Mouse (Mus musculus) thymus, adult 2 months (tissue): Measurements from ENCODE around the gene Hsd17b1. TPM values are rescaled to one million over a fixed set of nuclear protein-coding genes. Genes with fewer than 3 reads are reported as not detected.

ENCODE experiments used
- DNase-seq: peaks from one replicate; pipeline ENCODE4 v3.0.0; 2021
- H3K27ac ChIP-seq: fragments of 200-500 bp; 2 replicates; pipeline ENCODE4 v1.5.1; 2012; ENCODE audit warnings: low read length, control low read depth; ENCODE audit not compliant: control insufficient read depth, insufficient read depth
- H3K27me3 ChIP-seq: fragments of 200-500 bp; 2 replicates; pipeline ENCODE4 v1.6.1; 2012; ENCODE audit warnings: mild to moderate bottlenecking, low read length, moderate library complexity, mixed read lengths; ENCODE audit not compliant: control insufficient read depth, insufficient read depth
- H3K36me3 ChIP-seq: fragments of 200-500 bp; 2 replicates; pipeline ENCODE4 v1.6.1; 2012; ENCODE audit warnings: mild to moderate bottlenecking, low read length, moderate library complexity; ENCODE audit not compliant: control insufficient read depth, insufficient read depth
- H3K4me1 ChIP-seq: fragments of 200-500 bp; replicated peaks from 2 replicates; pipeline ENCODE4 v1.6.1; 2012; ENCODE audit warnings: low read length; ENCODE audit not compliant: control insufficient read depth, insufficient read depth
- H3K4me3 ChIP-seq: fragments of 200-500 bp; 2 replicates; pipeline ENCODE4 v1.5.1; 2012; ENCODE audit warnings: mild to moderate bottlenecking, low read length, control low read depth, moderate library complexity; ENCODE audit not compliant: control insufficient read depth, insufficient read depth
- CTCF ChIP-seq: fragments of 200-500 bp; IDR thresholded peaks from 2 replicates; pipeline ENCODE4 v1.5.1; 2012; ENCODE audit warnings: mild to moderate bottlenecking, control low read depth, low read length, moderate library complexity, borderline replicate concordance; ENCODE audit not compliant: control insufficient read depth, poor library complexity, insufficient read depth; ENCODE audit errors: extremely low read depth
- POLR2A ChIP-seq: fragments of 200-500 bp; IDR thresholded peaks from 2 replicates; pipeline ENCODE4 v1.6.1; 2012; ENCODE audit warnings: mild to moderate bottlenecking, low read length, control low read depth, moderate library complexity; ENCODE audit not compliant: control insufficient read depth, poor library complexity, insufficient read depth; ENCODE audit errors: extremely low read depth
- WGBS: fragments of 180-500 bp; shearing (Covaris S2); methylation state at CpG from one replicate; pipeline ENCODE4 v1.1.7; 2018; 5-methylcytosine and 5-hydroxymethylcytosine counted together
- polyA plus RNA-seq: library from polyadenylated mRNA; depleted of rRNA; stranded (reverse); fragments of >200 nt; gene quantifications from 2 replicates; pipeline ENCODE4 v1.2.3, GENCODE M21; 2012

Hsd17b1 gene
- polyA plus RNA-seq, 1 experiment = 0.93 TPM

DNA sequence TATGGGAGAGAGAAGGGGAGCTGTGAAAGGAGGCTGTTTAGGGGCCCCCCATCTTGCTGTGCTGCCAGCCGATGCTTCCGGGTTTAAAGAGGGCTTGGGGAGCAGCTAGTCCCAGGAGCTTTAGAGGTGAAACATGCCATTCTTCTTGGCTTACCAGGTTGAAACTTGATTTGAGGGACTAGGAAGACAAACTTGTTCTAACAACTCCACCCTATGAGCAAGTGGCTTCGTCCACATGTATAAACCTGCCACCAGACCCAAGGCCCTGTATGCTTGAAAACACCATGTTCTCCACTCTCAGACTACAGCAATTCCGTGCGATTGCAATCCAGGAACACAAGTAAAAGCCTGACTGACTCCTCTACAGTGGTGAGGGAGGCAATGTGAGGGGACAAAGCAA, 24.8 kb downstream of the Hsd17b1 start:
- Histone ChIP-seq H3K27me3 (no peaks in the 10 kb centered on the region), H3K36me3 (peaks cover 78% of the 10 kb centered on the region), H3K27ac (no peak overlapping the region), H3K4me3 (no peak overlapping the region), H3K4me1 (no peaks in the 10 kb centered on the region)
- 94% methylated on average over 5 of the region's 5 CpGs for WGBS
- no peak for TF ChIP-seq CTCF
- no peak for TF ChIP-seq POLR2A
- no peak for DNase-seq

DNA sequence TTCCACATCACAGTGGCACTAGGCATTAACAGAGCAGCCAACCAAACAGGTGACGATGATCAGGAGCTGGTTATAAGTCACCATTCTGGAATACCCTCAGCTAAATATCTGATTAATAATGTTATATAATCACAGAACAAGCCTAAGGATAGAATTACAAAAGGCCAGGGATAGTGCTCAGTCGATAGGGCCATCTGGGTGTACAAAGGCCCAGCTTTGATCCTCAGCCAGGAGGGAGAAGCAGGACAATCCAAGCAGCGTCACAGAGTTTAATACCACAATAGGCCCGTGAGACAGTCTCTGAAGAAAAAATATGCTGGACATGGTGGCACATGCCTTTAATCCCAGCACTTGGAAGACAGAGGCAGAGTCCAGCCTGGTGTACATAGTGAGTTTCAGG, 31.1 kb downstream of the Hsd17b1 start:
- 93% methylated on average over 4 of the region's 4 CpGs for WGBS
- TF ChIP-seq POLR2A = no peak
- no peak for TF ChIP-seq CTCF
- peaks cover 23% of the 10 kb centered on the region for H3K36me3 ChIP-seq
- no peak overlapping the region for H3K4me3 ChIP-seq
- no peak for DNase-seq
- no peak overlapping the region for H3K27ac ChIP-seq
- no peaks in the 10 kb centered on the region for H3K27me3 ChIP-seq
- peaks cover 3% of the 10 kb centered on the region; the same call in 1 of the 2 replicates for H3K4me1 ChIP-seq

DNA sequence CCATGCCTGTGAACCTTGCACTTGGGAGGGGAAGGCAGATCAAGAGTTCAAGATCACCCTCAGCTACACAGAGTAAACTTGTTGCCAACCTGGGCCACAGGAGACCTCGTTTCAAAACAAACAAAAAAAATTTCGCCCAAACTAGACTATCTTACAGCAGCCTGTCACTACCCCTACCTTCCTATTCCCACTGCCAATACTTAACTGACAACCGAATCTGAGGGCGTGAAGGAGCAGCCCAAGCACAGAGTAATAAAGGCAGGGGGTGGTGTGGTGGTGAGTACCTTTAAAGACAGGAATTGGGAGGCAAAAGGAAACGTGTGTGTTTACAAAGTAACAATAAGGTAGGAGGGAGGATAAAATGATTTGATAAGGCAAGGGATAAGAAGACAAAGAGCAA, 32.5 kb downstream of the Hsd17b1 start:
- no peak overlapping the region for H3K27ac ChIP-seq
- no peak overlapping the region for H3K4me3 ChIP-seq
- 86% methylated on average over 5 of the region's 5 CpGs for WGBS

DNA sequence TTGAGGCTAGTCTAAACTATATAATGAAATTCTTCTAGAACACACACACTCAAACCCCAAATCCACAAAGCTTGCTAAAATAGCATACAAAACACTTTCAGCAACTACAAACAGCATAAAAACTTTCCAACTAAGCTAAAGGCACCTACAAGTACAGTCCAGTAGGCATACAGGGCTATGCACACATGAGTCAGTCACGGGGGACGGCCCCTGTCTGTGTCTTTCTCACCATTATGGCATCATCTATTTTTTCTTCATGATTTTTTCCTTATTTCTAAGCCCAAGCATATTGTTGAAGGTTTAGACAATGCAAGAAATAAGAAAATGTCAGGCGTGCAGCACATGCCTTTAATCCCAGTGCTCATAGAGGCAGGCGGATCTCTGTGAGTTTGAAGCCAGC, 33.0 kb downstream of the Hsd17b1 start:
- H3K27ac ChIP-seq = no peak overlapping the region
- no peak for TF ChIP-seq POLR2A
- TF ChIP-seq CTCF = no peak
- H3K27me3 ChIP-seq = no peaks in the 10 kb centered on the region
- peaks cover 5% of the 10 kb centered on the region; the same call in 1 of the 2 replicates for H3K36me3 ChIP-seq
- no peak for DNase-seq
- no peak overlapping the region for H3K4me3 ChIP-seq
- H3K4me1 ChIP-seq = peaks cover 3% of the 10 kb centered on the region; the same call in 1 of the 2 replicates
- 95% methylated on average over 4 of the region's 4 CpGs for WGBS

More for the DNA sequence above, 32.5 kb downstream of the Hsd17b1 start:
- no peaks in the 10 kb centered on the region for H3K27me3 ChIP-seq
- TF ChIP-seq POLR2A (no peak), CTCF (no peak)
- H3K36me3 ChIP-seq = peaks cover 10% of the 10 kb centered on the region
- no peak for DNase-seq
- peaks cover 3% of the 10 kb centered on the region; the same call in 1 of the 2 replicates for H3K4me1 ChIP-seq

DNA sequence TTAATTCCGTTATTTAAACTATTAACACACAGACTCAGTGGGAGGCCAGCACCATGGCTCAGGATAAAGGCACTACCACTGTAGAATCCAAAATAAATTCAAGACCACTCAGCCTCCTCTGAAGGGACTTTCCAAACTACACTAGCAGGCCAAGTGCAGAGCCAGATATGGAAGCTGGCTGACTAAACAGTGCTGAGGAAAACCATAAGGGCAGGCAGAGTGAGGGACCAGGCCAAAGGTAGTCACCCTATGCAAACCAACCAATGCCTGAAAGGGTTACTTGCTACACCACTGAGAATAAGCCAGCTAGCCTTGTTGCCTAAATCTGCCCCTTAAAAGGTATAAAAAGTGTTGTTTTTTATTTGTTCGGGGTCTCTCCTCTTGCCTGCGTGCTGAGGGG, 34.0 kb downstream of the Hsd17b1 start:
- H3K27ac ChIP-seq = no peak overlapping the region
- DNase-seq = no peak
- H3K4me3 ChIP-seq = no peak overlapping the region
- peaks cover 3% of the 10 kb centered on the region for H3K4me1 ChIP-seq
- TF ChIP-seq CTCF (no peak), POLR2A (no peak)
- H3K27me3 ChIP-seq = no peaks in the 10 kb centered on the region
- H3K36me3 ChIP-seq = peaks cover 5% of the 10 kb centered on the region; the same call in 1 of the 2 replicates
- WGBS = 99% methylated on average over 3 of the region's 3 CpGs

DNA sequence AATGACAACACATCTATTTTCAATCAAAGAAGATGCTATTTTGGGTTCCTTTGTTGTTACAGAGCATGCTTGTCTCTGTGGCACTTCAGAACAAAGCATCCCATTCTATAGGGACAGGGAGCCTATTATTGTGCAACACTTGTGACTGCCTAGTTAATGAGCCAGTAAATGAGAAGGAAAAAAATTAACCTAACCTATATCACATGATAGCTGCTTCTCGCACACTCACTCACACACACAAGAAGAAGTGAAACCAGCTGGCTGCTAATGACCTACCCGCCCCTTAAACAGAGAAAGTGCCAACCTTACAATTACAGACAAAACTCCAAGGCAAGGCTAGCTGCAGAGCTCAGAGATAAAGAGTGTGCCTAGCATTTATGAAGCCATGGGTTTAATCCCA, 37.4 kb downstream of the Hsd17b1 start:
- WGBS = 81% methylated on average over 2 of the region's 2 CpGs
- no peak overlapping the region for H3K4me3 ChIP-seq
- H3K27ac ChIP-seq = no peak overlapping the region
- H3K27me3 ChIP-seq = no peaks in the 10 kb centered on the region
- no peak for DNase-seq
- peaks cover 8% of the 10 kb centered on the region for H3K4me1 ChIP-seq
- TF ChIP-seq CTCF (no peak), POLR2A (no peak)
- H3K36me3 ChIP-seq = peaks cover 5% of the 10 kb centered on the region; the same call in 1 of the 2 replicates

DNA sequence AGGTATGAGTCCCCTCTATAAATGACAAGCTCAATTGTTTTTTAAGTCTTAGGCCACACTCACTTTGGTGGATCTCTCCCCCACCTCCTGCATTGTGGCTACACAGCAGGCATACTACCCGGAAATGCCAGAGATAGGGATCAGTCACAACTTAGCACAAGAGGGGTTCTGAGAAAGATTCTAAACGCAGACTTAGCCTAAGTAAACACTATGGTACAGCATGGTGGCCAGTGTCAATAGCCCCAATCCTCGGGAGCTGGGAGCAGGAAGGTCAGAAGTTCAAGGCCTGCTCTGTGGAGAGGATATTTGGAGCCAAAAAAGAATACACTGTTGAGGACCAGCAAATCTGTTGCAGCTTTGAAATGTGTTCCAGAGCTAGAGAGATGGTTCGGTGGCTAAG, 39.9 kb downstream of the Hsd17b1 start:
- no peaks in the 10 kb centered on the region for H3K27me3 ChIP-seq
- no peaks in the 10 kb centered on the region; the same call in 1 of the 2 replicates for H3K36me3 ChIP-seq
- peak overlapping the region; percentile 3; the same call in 1 of the 2 replicates for H3K27ac ChIP-seq
- TF ChIP-seq CTCF = no peak
- TF ChIP-seq POLR2A = no peak
- peaks cover 12% of the 10 kb centered on the region for H3K4me1 ChIP-seq
- H3K4me3 ChIP-seq = no peak overlapping the region
- WGBS = 26% methylated on average over 4 of the region's 4 CpGs
- DNase-seq = no peak
